Mouse (Mus musculus): Measurements from ENCODE around the gene Cox8b. TPM values are rescaled to one million over a fixed set of nuclear protein-coding genes. Genes with fewer than 3 reads are reported as not detected.

Gene Cox8b
- polyA plus RNA-seq, 1 experiment = 188 TPM

- under 1% methylated on average over 12 of the region's 12 CpGs for WGBS
- no peaks in the 10 kb centered on the region for H3K36me3 ChIP-seq (ENCODE audit: control insufficient read depth, insufficient read depth, low read length)
- DNase-seq = no peak
- H3K27me3 ChIP-seq (replicated peaks; ENCODE audit: control insufficient read depth, insufficient read depth, low read length) = no peaks in the 10 kb centered on the region
- no peak for TF ChIP-seq POLR2A (IDR thresholded peaks at IDR 0.05; ENCODE audit: low read depth, low read length)
- no peak for TF ChIP-seq CTCF (conservative IDR thresholded peaks at IDR 0.05; ENCODE audit: insufficient read depth, insufficient read length, low read depth, low read length)
- H3K4me3 ChIP-seq (ENCODE audit: insufficient read depth, low read depth, low read length) = peak overlapping the region; percentile 86
- H3K4me1 ChIP-seq (ENCODE audit: control insufficient read depth, insufficient read depth, low read length) = no peaks in the 10 kb centered on the region; the same call in 1 of the 2 replicates
- no peak overlapping the region; the same call in 1 of the 2 replicates for H3K27ac ChIP-seq (ENCODE audit: insufficient read depth, low read depth, low read length)
Measured at GRCm38 (mm10) chr7:140882469-140882803, 17.8 kb downstream of the Cox8b start.

GRCm38 (mm10) chr7:140881696-140882468, 18.4 kb downstream of the Cox8b start, which contains the start of the genes Psmd13 and Sirt3:
Gene Psmd13, plus strand, starts transcription at chr7:140881968.
Gene Sirt3, minus strand, starts transcription at chr7:140882309.
- Histone ChIP-seq H3K4me3 (ENCODE audit: insufficient read depth, low read depth, low read length) (peak within 1 kb of the TSS; percentile 86), H3K27me3 (replicated peaks; ENCODE audit: control insufficient read depth, insufficient read depth, low read length) (no peaks in the 10 kb centered on the region), H3K27ac (ENCODE audit: insufficient read depth, low read depth, low read length) (peak within 1 kb of the TSS; percentile 95), H3K36me3 (ENCODE audit: control insufficient read depth, insufficient read depth, low read length) (no peaks in the 10 kb centered on the region), H3K4me1 (ENCODE audit: control insufficient read depth, insufficient read depth, low read length) (no peaks in the 10 kb centered on the region; the same call in 1 of the 2 replicates)
- TF ChIP-seq CTCF (conservative IDR thresholded peaks at IDR 0.05; ENCODE audit: insufficient read depth, insufficient read length, low read depth, low read length) = no peak
- peak; percentile 36 for TF ChIP-seq POLR2A (IDR thresholded peaks at IDR 0.05; ENCODE audit: low read depth, low read length)
- WGBS = under 1% methylated on average over 59 of the region's 59 CpGs
- peak; percentile 97 for DNase-seq

GRCm38 (mm10) chr7:140880865-140881515, 19.3 kb downstream of the Cox8b start:
- Histone ChIP-seq H3K4me1 (ENCODE audit: control insufficient read depth, insufficient read depth, low read length) (no peaks in the 10 kb centered on the region; the same call in 1 of the 2 replicates), H3K36me3 (ENCODE audit: control insufficient read depth, insufficient read depth, low read length) (peaks cover under 1% of the 10 kb centered on the region; the same call in 1 of the 2 replicates), H3K27me3 (replicated peaks; ENCODE audit: control insufficient read depth, insufficient read depth, low read length) (no peaks in the 10 kb centered on the region), H3K27ac (ENCODE audit: insufficient read depth, low read depth, low read length) (peak overlapping the region; percentile 94), H3K4me3 (ENCODE audit: insufficient read depth, low read depth, low read length) (peak overlapping the region; percentile 86)
- peak; percentile 61 for DNase-seq
- TF ChIP-seq CTCF (conservative IDR thresholded peaks at IDR 0.05; ENCODE audit: insufficient read depth, insufficient read length, low read depth, low read length) = no peak
- WGBS = 6% methylated on average over 8 of the region's 8 CpGs

- Histone ChIP-seq H3K27ac (ENCODE audit: insufficient read depth, low read depth, low read length) (peak overlapping the region; percentile 94), H3K4me3 (ENCODE audit: insufficient read depth, low read depth, low read length) (peak overlapping the region; percentile 34), H3K4me1 (ENCODE audit: control insufficient read depth, insufficient read depth, low read length) (no peaks in the 10 kb centered on the region; the same call in 1 of the 2 replicates), H3K36me3 (ENCODE audit: control insufficient read depth, insufficient read depth, low read length) (peaks cover 5% of the 10 kb centered on the region), H3K27me3 (replicated peaks; ENCODE audit: control insufficient read depth, insufficient read depth, low read length) (no peaks in the 10 kb centered on the region)
- DNase-seq = peak; percentile 79
- WGBS = 41% methylated on average over 3 of the region's 3 CpGs
- no peak for TF ChIP-seq POLR2A (IDR thresholded peaks at IDR 0.05; ENCODE audit: low read depth, low read length)
- no peak for TF ChIP-seq CTCF (conservative IDR thresholded peaks at IDR 0.05; ENCODE audit: insufficient read depth, insufficient read length, low read depth, low read length)
Measured at GRCm38 (mm10) chr7:140880419-140880818, 19.8 kb downstream of the Cox8b start.

DNA sequence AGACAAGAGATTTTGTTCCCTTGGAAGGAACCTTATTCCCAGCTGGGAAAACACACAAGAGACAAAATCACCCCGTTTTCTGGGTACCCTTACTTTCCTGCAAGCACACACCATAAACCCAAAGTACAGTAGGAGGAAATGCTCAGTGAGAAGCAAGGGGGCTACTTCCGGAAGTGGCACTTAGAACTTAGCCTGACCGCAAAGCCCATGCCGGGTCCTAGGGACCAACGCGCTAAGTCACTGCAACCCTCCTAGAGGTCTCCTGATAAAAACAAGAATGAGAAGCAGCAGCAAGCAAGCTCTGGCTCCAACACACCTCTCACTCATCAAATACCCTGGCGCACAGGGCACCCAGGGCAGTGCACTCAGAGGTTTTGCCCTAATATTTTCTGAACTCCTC, 20.9 kb downstream of the Cox8b start:
- TF ChIP-seq CTCF (conservative IDR thresholded peaks at IDR 0.05; ENCODE audit: insufficient read depth, insufficient read length, low read depth, low read length) (no peak), POLR2A (IDR thresholded peaks at IDR 0.05; ENCODE audit: low read depth, low read length) (no peak)
- Histone ChIP-seq H3K27me3 (replicated peaks; ENCODE audit: control insufficient read depth, insufficient read depth, low read length) (no peaks in the 10 kb centered on the region), H3K4me3 (ENCODE audit: insufficient read depth, low read depth, low read length) (no peak overlapping the region), H3K27ac (ENCODE audit: insufficient read depth, low read depth, low read length) (no peak overlapping the region), H3K4me1 (ENCODE audit: control insufficient read depth, insufficient read depth, low read length) (no peaks in the 10 kb centered on the region; the same call in 1 of the 2 replicates), H3K36me3 (ENCODE audit: control insufficient read depth, insufficient read depth, low read length) (peaks cover 5% of the 10 kb centered on the region)
- 80% methylated on average over 7 of the region's 7 CpGs for WGBS
- no peak for DNase-seq

DNA sequence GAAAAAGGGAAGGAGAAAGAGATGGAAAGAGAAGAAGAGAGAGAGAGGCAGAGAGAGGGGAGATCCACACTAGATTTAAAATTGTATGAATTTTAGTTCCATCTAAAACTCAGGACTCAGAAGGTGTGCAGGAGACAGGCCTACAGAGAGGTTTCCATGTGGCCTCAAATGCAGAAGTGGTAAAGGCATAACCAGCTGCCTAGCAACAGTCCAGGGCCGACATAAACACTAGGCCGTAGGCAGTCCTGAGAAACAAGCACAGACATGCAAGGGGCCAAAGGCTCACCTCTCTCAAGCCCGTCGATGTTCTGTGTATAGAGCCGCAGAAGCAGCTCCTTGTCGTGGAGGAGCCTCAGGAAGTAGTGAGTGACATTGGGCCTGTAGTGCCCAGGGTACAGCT, 22.9 kb downstream of the Cox8b start:
- WGBS = 83% methylated on average over 6 of the region's 6 CpGs
- no peak overlapping the region for H3K27ac ChIP-seq (ENCODE audit: insufficient read depth, low read depth, low read length)
- TF ChIP-seq CTCF (conservative IDR thresholded peaks at IDR 0.05; ENCODE audit: insufficient read depth, insufficient read length, low read depth, low read length) (no peak), POLR2A (IDR thresholded peaks at IDR 0.05; ENCODE audit: low read depth, low read length) (no peak)

GRCm38 (mm10) chr7:140874224-140874623, 26.0 kb downstream of the Cox8b start:
- Histone ChIP-seq H3K27ac (ENCODE audit: insufficient read depth, low read depth, low read length) (no peak overlapping the region), H3K4me3 (ENCODE audit: insufficient read depth, low read depth, low read length) (no peak overlapping the region), H3K27me3 (replicated peaks; ENCODE audit: control insufficient read depth, insufficient read depth, low read length) (no peaks in the 10 kb centered on the region), H3K36me3 (ENCODE audit: control insufficient read depth, insufficient read depth, low read length) (peaks cover 7% of the 10 kb centered on the region), H3K4me1 (ENCODE audit: control insufficient read depth, insufficient read depth, low read length) (no peaks in the 10 kb centered on the region)
- TF ChIP-seq POLR2A (IDR thresholded peaks at IDR 0.05; ENCODE audit: low read depth, low read length) = no peak
- TF ChIP-seq CTCF (conservative IDR thresholded peaks at IDR 0.05; ENCODE audit: insufficient read depth, insufficient read length, low read depth, low read length) = no peak
- DNase-seq = no peak
- WGBS = 67% methylated on average over 4 of the region's 4 CpGs

More for the DNA sequence above, 22.9 kb downstream of the Cox8b start:
- H3K4me3 ChIP-seq (ENCODE audit: insufficient read depth, low read depth, low read length) = no peak overlapping the region
- peaks cover 5% of the 10 kb centered on the region for H3K36me3 ChIP-seq (ENCODE audit: control insufficient read depth, insufficient read depth, low read length)
- no peak for DNase-seq
- H3K4me1 ChIP-seq (ENCODE audit: control insufficient read depth, insufficient read depth, low read length) = no peaks in the 10 kb centered on the region; the same call in 1 of the 2 replicates
- H3K27me3 ChIP-seq (replicated peaks; ENCODE audit: control insufficient read depth, insufficient read depth, low read length) = no peaks in the 10 kb centered on the region

Data from kidney, adult 2 months (tissue).